Mouse (Mus musculus) E14TG2a.4 (cell line): Measurements from ENCODE around the gene Adgrg3.

ENCODE experiments used
- CTCF ChIP-seq: conservative IDR thresholded peaks from 2 replicates; pipeline ENCODE4 v1.5.1; 2014; ENCODE audit warnings: low read length
- POU5F1 ChIP-seq: IDR thresholded peaks from 2 replicates; pipeline ENCODE4 v1.6.1; 2014; ENCODE audit warnings: low read length, borderline replicate concordance

GRCm38 (mm10) chr8:94994006-94994405 is 23.5 kb upstream of the Adgrg3 start:
- TF ChIP-seq CTCF (no peak), POU5F1 (no peak)
